Mouse (Mus musculus) C2C12 (cell line): ENCODE results near the gene St7l. TPM values are rescaled to one million over a fixed set of nuclear protein-coding genes. Genes with fewer than 3 reads are reported as not detected.

Experiments used
- H3K27me3 ChIP-seq: one replicate; pipeline ENCODE4 v1.6.1; 2011; ENCODE audit not compliant: control insufficient read depth, insufficient read depth, insufficient read length
- H3K36me3 ChIP-seq: one replicate; pipeline ENCODE4 v1.6.1; 2011; ENCODE audit not compliant: control insufficient read depth, insufficient read depth
- H3K4me3 ChIP-seq: one replicate; pipeline ENCODE4 v1.5.1; 2011; ENCODE audit warnings: mild to moderate bottlenecking, control low read depth; ENCODE audit not compliant: poor library complexity, insufficient read depth, severe bottlenecking
- H3K79me2 ChIP-seq: one replicate; pipeline ENCODE4 v1.6.1; 2011; ENCODE audit not compliant: control insufficient read depth, insufficient read depth
- H3K79me3 ChIP-seq: one replicate; pipeline ENCODE4 v1.6.1; 2011; ENCODE audit warnings: low read depth, control low read depth
- H3ac ChIP-seq: one replicate; pipeline ENCODE3; 2011; ENCODE audit warnings: low read depth; ENCODE audit not compliant: control insufficient read depth, insufficient read length
- CEBPB ChIP-seq: IDR thresholded peaks from one replicate; pipeline ENCODE4 v1.6.1; 2011; ENCODE audit warnings: low read depth, mild to moderate bottlenecking, control low read depth, moderate library complexity
- CTCF ChIP-seq: IDR thresholded peaks from one replicate; pipeline ENCODE4 v1.5.1; 2011; ENCODE audit not compliant: control insufficient read depth, insufficient read depth, insufficient read length
- FOSL1 ChIP-seq: IDR thresholded peaks from one replicate; pipeline ENCODE4 v1.8.0; 2011; ENCODE audit warnings: mild to moderate bottlenecking, low read length; ENCODE audit not compliant: poor library complexity, insufficient read depth, severe bottlenecking
- MAX ChIP-seq: IDR thresholded peaks from one replicate; pipeline ENCODE4 v1.6.1; 2011; ENCODE audit warnings: mild to moderate bottlenecking, control low read depth
- MYOD1 ChIP-seq: IDR thresholded peaks from one replicate; pipeline ENCODE4 v1.6.1; 2011; ENCODE audit warnings: low read depth; ENCODE audit not compliant: control insufficient read depth, insufficient read length
- MYOG ChIP-seq: IDR thresholded peaks from one replicate; pipeline ENCODE4 v1.6.1; 2011; ENCODE audit not compliant: control insufficient read depth, insufficient read length; ENCODE audit errors: extremely low read depth
- USF1 ChIP-seq: IDR thresholded peaks from one replicate; pipeline ENCODE4 v1.6.1; 2011; ENCODE audit warnings: low read depth, mild to moderate bottlenecking, control low read depth, moderate library complexity
- polyA plus RNA-seq: library from polyadenylated mRNA; unstranded; fragments of >200 nt; fragmentation: generic; extraction: Trizol; gene quantifications from one replicate; pipeline ENCODE4 v1.2.1, GENCODE M21; 2012; ENCODE audit warnings: missing spikeins

St7l gene
- polyA plus RNA-seq, 1 experiment, result 9.8 TPM

DNA sequence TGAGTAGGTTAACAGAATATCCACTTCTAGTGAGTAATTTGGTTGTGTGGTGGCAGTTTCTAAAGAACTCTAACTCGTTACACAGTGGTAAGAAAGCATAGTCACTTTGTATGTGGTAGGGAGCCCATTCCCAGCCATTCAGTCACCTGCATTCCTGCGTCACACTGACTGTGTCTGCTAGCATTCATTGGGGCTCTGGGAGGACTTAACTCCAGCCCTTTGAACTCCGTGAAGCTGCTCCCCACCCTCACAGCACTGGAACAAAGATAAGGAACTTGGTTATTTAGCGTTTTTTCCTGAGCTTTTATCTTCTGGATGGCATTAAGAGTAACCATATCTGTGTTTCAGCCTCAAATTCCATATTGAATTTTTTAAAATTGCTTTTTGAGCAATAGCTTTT is 74.5 kb downstream of the St7l start:
- Histone ChIP-seq H3K4me3 (no peak overlapping the region), H3ac (no peak overlapping the region), H3K79me3 (no peaks in the 10 kb centered on the region), H3K36me3 (peaks cover 16% of the 10 kb centered on the region), H3K27me3 (no peaks in the 10 kb centered on the region), H3K79me2 (no peaks in the 10 kb centered on the region)
- no peak for TF ChIP-seq FOSL1
- no peak for TF ChIP-seq USF1
- TF ChIP-seq CTCF, result no peak
- no peak for TF ChIP-seq MYOG

- Histone ChIP-seq H3K79me3 (no peaks in the 10 kb centered on the region), H3K36me3 (peaks cover 4% of the 10 kb centered on the region), H3K79me2 (no peaks in the 10 kb centered on the region), H3K4me3 (no peak overlapping the region), H3ac (no peak overlapping the region), H3K27me3 (no peaks in the 10 kb centered on the region)
- TF ChIP-seq CEBPB, result no peak
- TF ChIP-seq CTCF, result no peak
- no peak for TF ChIP-seq MYOG
- TF ChIP-seq USF1, result no peak
- TF ChIP-seq FOSL1, result no peak
- TF ChIP-seq MYOD1, result no peak
- no peak for TF ChIP-seq MAX
These were observed 76.9 kb downstream of the St7l start for GRCm38 (mm10) chr3:104940691-104941090.

DNA sequence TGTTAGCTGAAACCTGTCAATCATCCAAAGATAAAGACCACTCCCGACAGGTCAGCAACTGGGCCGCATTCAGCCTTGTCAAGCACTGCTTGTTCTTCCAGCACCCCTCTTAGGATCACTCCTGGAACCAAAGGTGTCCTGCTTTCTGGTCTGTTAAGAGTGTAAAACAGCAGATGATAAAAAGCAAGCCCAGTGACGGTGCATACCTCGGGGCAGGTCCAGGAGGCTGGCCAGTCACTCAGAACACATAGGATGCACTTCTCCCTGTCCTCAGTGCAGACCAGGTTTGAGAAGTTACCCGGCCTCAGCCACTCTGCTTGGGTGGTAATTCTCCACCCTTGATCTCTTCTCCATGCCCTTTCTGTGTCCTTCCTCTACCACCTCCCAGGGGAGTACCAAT is 78.9 kb downstream of the St7l start:
- H3K27me3 ChIP-seq, result no peaks in the 10 kb centered on the region
- H3K4me3 ChIP-seq, result no peak overlapping the region
- H3ac ChIP-seq, result no peak overlapping the region
- no peak for TF ChIP-seq FOSL1
- TF ChIP-seq MYOD1, result no peak
- TF ChIP-seq CTCF, result no peak
- no peak for TF ChIP-seq USF1
- no peak for TF ChIP-seq MAX
- TF ChIP-seq MYOG, result no peak
- no peak for TF ChIP-seq CEBPB
- peaks cover 10% of the 10 kb centered on the region for H3K36me3 ChIP-seq
- H3K79me2 ChIP-seq, result no peaks in the 10 kb centered on the region
- no peaks in the 10 kb centered on the region for H3K79me3 ChIP-seq

- Histone ChIP-seq H3K36me3 (peaks cover 10% of the 10 kb centered on the region), H3K4me3 (no peak overlapping the region), H3K79me3 (no peaks in the 10 kb centered on the region), H3ac (no peak overlapping the region), H3K27me3 (no peaks in the 10 kb centered on the region), H3K79me2 (no peaks in the 10 kb centered on the region)
- TF ChIP-seq CEBPB (no peak), MAX (no peak), MYOG (no peak), FOSL1 (no peak), CTCF (no peak), MYOD1 (no peak), USF1 (no peak)
These were observed 79.5 kb downstream of the St7l start for GRCm38 (mm10) chr3:104943333-104943732.

- H3K4me3 ChIP-seq, result no peak overlapping the region
- H3K27me3 ChIP-seq, result no peaks in the 10 kb centered on the region
- no peaks in the 10 kb centered on the region for H3K79me2 ChIP-seq
- no peaks in the 10 kb centered on the region for H3K79me3 ChIP-seq
- H3K36me3 ChIP-seq, result peaks cover 10% of the 10 kb centered on the region
- H3ac ChIP-seq, result no peak overlapping the region
- TF ChIP-seq MYOD1 (peak; percentile 8), MYOG (no peak), FOSL1 (peak; percentile 89)
These were observed 81.1 kb downstream of the St7l start for GRCm38 (mm10) chr3:104944894-104945293.

GRCm38 (mm10) chr3:104950926-104951325 is 87.1 kb downstream of the St7l start:
- no peaks in the 10 kb centered on the region for H3K79me2 ChIP-seq
- TF ChIP-seq CTCF (no peak), MYOG (no peak), CEBPB (no peak), MAX (no peak), USF1 (no peak), FOSL1 (no peak), MYOD1 (no peak)
- H3K4me3 ChIP-seq, result no peak overlapping the region
- H3K36me3 ChIP-seq, result peaks cover 6% of the 10 kb centered on the region
- no peak overlapping the region for H3ac ChIP-seq
- H3K79me3 ChIP-seq, result no peaks in the 10 kb centered on the region
- H3K27me3 ChIP-seq, result no peaks in the 10 kb centered on the region
